Mouse (Mus musculus) neutrophil, adult 5-6 weeks (primary cell): ENCODE measurements around the gene Rps18. TPM values are rescaled to one million over a fixed set of nuclear protein-coding genes. Genes with fewer than 3 reads are reported as not detected.
"Not testable (repeated sequence)": the region's sequence is repeated elsewhere in the genome, so short reads cannot be mapped to it uniquely, and the experiment has no call there.

Experiments used
- ATAC-seq: fragments of 151-379, 151-347 bp; 2 replicates; pipeline ENCODE4 v1.8.0; 2017; ENCODE audit warnings: mild to moderate bottlenecking, moderate TSS enrichment; ENCODE audit not compliant: insufficient number of reproducible peaks, poor library complexity, low FRiP score, severe bottlenecking; ENCODE audit errors: extremely low read depth
- total RNA-seq: library from RNA; stranded (forward); fragments of 200-1000 nt; gene quantifications from 2 replicates; pipeline ENCODE4 v1.2.3, GENCODE M21; 2017

Rps18 gene
- total RNA-seq, 1 experiment from 2014 or later: 780 TPM

GRCm38 (mm10) chr17:33972691-33973090, 16.9 kb upstream of the Rps18 start:
- ATAC-seq: no peak

- no peak for ATAC-seq
Measured at GRCm38 (mm10) chr17:33969394-33969793, 13.6 kb upstream of the Rps18 start.

- ATAC-seq: peak; percentile 26; the same call in 1 of the 2 replicates
Measured at GRCm38 (mm10) chr17:33968927-33969326, 13.1 kb upstream of the Rps18 start.

- ATAC-seq: peak; percentile 88
Measured at GRCm38 (mm10) chr17:33968489-33968888, 12.7 kb upstream of the Rps18 start.

GRCm38 (mm10) chr17:33965846-33966550, 10.2 kb upstream of the Rps18 start:
- no peak for ATAC-seq

GRCm38 (mm10) chr17:33965082-33965845, 9.5 kb upstream of the Rps18 start:
- no peak for ATAC-seq

- no peak for ATAC-seq
Measured at GRCm38 (mm10) chr17:33962876-33963275, 7.1 kb upstream of the Rps18 start.

GRCm38 (mm10) chr17:33959948-33960347, 4.1 kb upstream of the Rps18 start:
- ATAC-seq: no peak

GRCm38 (mm10) chr17:33959135-33959534, 3.3 kb upstream of the Rps18 start:
- ATAC-seq: no peak

- ATAC-seq: no peak
Measured at GRCm38 (mm10) chr17:33958451-33958850, 2.6 kb upstream of the Rps18 start.

- no peak for ATAC-seq
Measured at GRCm38 (mm10) chr17:33957493-33957892, 1.7 kb upstream of the Rps18 start.

- ATAC-seq: no peak
Measured at GRCm38 (mm10) chr17:33956336-33956735, 535 bp upstream of the Rps18 start.

GRCm38 (mm10) chr17:33954646-33955554, 901 bp downstream of the Rps18 start:
- no peak for ATAC-seq

GRCm38 (mm10) chr17:33953961-33954565, 1.7 kb downstream of the Rps18 start:
- ATAC-seq: no peak

GRCm38 (mm10) chr17:33953310-33953709, 2.5 kb downstream of the Rps18 start:
- no peak for ATAC-seq

- no peak for ATAC-seq
Measured at GRCm38 (mm10) chr17:33952879-33953278, 2.9 kb downstream of the Rps18 start.

- ATAC-seq: not testable (repeated sequence)
Measured at GRCm38 (mm10) chr17:33952015-33952414, 3.8 kb downstream of the Rps18 start.

GRCm38 (mm10) chr17:33951021-33951946, 4.5 kb downstream of the Rps18 start, which contains the start of gene B3galt4:
B3galt4 (minus strand) TSS chr17:33951488.
- peak; percentile 27; the same call in 1 of the 2 replicates for ATAC-seq
